Mouse (Mus musculus) liver, adult 2 months (tissue): ENCODE measurements around the gene Sec61a1. TPM values are rescaled to one million over a fixed set of nuclear protein-coding genes. Genes with fewer than 3 reads are reported as not detected.

Source experiments
- DNase-seq: peaks from one replicate; pipeline ENCODE4 v3.0.0-alpha.2; 2011; ENCODE audit warnings: low read depth, low spot score; ENCODE audit errors: extremely low read depth
- H3K27ac ChIP-seq: fragments of 200-500 bp; replicated peaks from 2 replicates; pipeline ENCODE4 v1.5.1; 2012; ENCODE audit warnings: low read depth, mild to moderate bottlenecking, control low read depth, inconsistent platforms, low read length; ENCODE audit not compliant: insufficient read depth
- H3K27me3 ChIP-seq: fragments of 200-500 bp; 2 replicates; pipeline ENCODE4 v1.6.1; 2012; ENCODE audit warnings: mild to moderate bottlenecking, moderate library complexity, low read length, inconsistent platforms; ENCODE audit not compliant: control insufficient read depth, insufficient read depth
- H3K36me3 ChIP-seq: fragments of 200-500 bp; 2 replicates; pipeline ENCODE4 v1.6.1; 2012; ENCODE audit warnings: low read length, inconsistent platforms; ENCODE audit not compliant: control insufficient read depth, insufficient read depth
- H3K4me1 ChIP-seq: fragments of 200-500 bp; 2 replicates; pipeline ENCODE4 v1.6.1; 2011; ENCODE audit warnings: low read length; ENCODE audit not compliant: control insufficient read depth, insufficient read depth
- H3K4me3 ChIP-seq: fragments of 200-500 bp; 2 replicates; pipeline ENCODE4 v1.5.1; 2011; ENCODE audit warnings: low read depth, mild to moderate bottlenecking, control low read depth, low read length, moderate library complexity; ENCODE audit not compliant: insufficient read depth
- H3K79me2 ChIP-seq: fragments of 200-500 bp; 2 replicates; pipeline ENCODE4 v1.6.1; 2012; ENCODE audit warnings: inconsistent platforms, mild to moderate bottlenecking, low read length, moderate library complexity; ENCODE audit not compliant: control insufficient read depth, insufficient read depth
- H3K9ac ChIP-seq: fragments of 200-500 bp; 2 replicates; pipeline ENCODE4 v1.6.1; 2012; ENCODE audit warnings: low read depth, mild to moderate bottlenecking, control low read depth, inconsistent platforms, low read length
- CTCF ChIP-seq: fragments of 200-500 bp; IDR thresholded peaks from 2 replicates; pipeline ENCODE4 v1.5.1; 2011; ENCODE audit warnings: low read depth, low read length, control low read depth
- POLR2A ChIP-seq: fragments of 200-500 bp; IDR thresholded peaks from 2 replicates; pipeline ENCODE4 v1.6.1; 2011; ENCODE audit warnings: low read length, control low read depth; ENCODE audit not compliant: insufficient read depth; ENCODE audit errors: extremely low read depth
- WGBS: fragments of 180-500 bp; shearing (Covaris S2); methylation state at CpG from one replicate; pipeline ENCODE4 v1.1.7; 2018; 5-methylcytosine and 5-hydroxymethylcytosine counted together
- polyA plus RNA-seq: library from polyadenylated mRNA; depleted of rRNA; stranded (reverse); fragments of >200 nt; gene quantifications from 2 replicates; pipeline ENCODE4 v1.2.3, GENCODE M21; 2012
- total RNA-seq: library from RNA; depleted of rRNA; stranded (reverse); fragments of >200 nt; gene quantifications from 2 replicates; pipeline ENCODE4 v1.2.3, GENCODE M21; 2014

Sec61a1 gene
- total and polyA plus RNA-seq, 2 experiments: 145 to 340 TPM

GRCm38 (mm10) chr6:88486893-88487292 lies 31.8 kb downstream of the Sec61a1 start:
- no peak for DNase-seq
- Histone ChIP-seq H3K9ac (no peak overlapping the region), H3K27ac (no peak overlapping the region), H3K27me3 (no peaks in the 10 kb centered on the region), H3K36me3 (peaks cover 18% of the 10 kb centered on the region), H3K79me2 (no peaks in the 10 kb centered on the region), H3K4me1 (peaks cover 5% of the 10 kb centered on the region; the same call in 1 of the 2 replicates), H3K4me3 (no peak overlapping the region)
- 77% methylated on average over 8 of the region's 8 CpGs for WGBS
- TF ChIP-seq CTCF (peak; percentile 44), POLR2A (no peak)

- TF ChIP-seq CTCF (no peak), POLR2A (no peak)
- DNase-seq: peak; percentile 55
- WGBS: 35% methylated on average over 6 of the region's 6 CpGs
- Histone ChIP-seq H3K4me1 (peaks cover 5% of the 10 kb centered on the region; the same call in 1 of the 2 replicates), H3K27me3 (no peaks in the 10 kb centered on the region), H3K79me2 (no peaks in the 10 kb centered on the region), H3K9ac (no peak overlapping the region), H3K4me3 (no peak overlapping the region), H3K27ac (no peak overlapping the region), H3K36me3 (peaks cover 19% of the 10 kb centered on the region)
These were observed 33.3 kb downstream of the Sec61a1 start for GRCm38 (mm10) chr6:88485378-88485777.

- DNase-seq: no peak
- H3K27ac ChIP-seq: no peak overlapping the region
- H3K4me3 ChIP-seq: no peak overlapping the region
- H3K4me1 ChIP-seq: peaks cover 5% of the 10 kb centered on the region; the same call in 1 of the 2 replicates
- TF ChIP-seq CTCF: no peak
- no peak for TF ChIP-seq POLR2A
- H3K79me2 ChIP-seq: no peaks in the 10 kb centered on the region
- H3K27me3 ChIP-seq: no peaks in the 10 kb centered on the region
- no peak overlapping the region for H3K9ac ChIP-seq
- peaks cover 26% of the 10 kb centered on the region for H3K36me3 ChIP-seq
These were observed 34.8 kb downstream of the Sec61a1 start for GRCm38 (mm10) chr6:88483913-88484312.

GRCm38 (mm10) chr6:88483111-88483510 lies 35.6 kb downstream of the Sec61a1 start:
- Histone ChIP-seq H3K9ac (no peak overlapping the region), H3K27ac (no peak overlapping the region), H3K27me3 (no peaks in the 10 kb centered on the region), H3K4me1 (peaks cover 5% of the 10 kb centered on the region; the same call in 1 of the 2 replicates), H3K36me3 (peaks cover 33% of the 10 kb centered on the region), H3K4me3 (no peak overlapping the region), H3K79me2 (no peaks in the 10 kb centered on the region)
- TF ChIP-seq POLR2A: no peak
- TF ChIP-seq CTCF: no peak
- WGBS: 73% methylated on average over 7 of the region's 7 CpGs
- DNase-seq: no peak

- Histone ChIP-seq H3K4me3 (no peak overlapping the region), H3K27me3 (no peaks in the 10 kb centered on the region), H3K9ac (no peak overlapping the region), H3K27ac (no peak overlapping the region), H3K36me3 (peaks cover 30% of the 10 kb centered on the region; the same call in 1 of the 2 replicates), H3K79me2 (no peaks in the 10 kb centered on the region), H3K4me1 (peaks cover 5% of the 10 kb centered on the region; the same call in 1 of the 2 replicates)
- no peak for DNase-seq
- WGBS: 73% methylated on average over 6 of the region's 6 CpGs
- TF ChIP-seq POLR2A: no peak
These were observed 38.3 kb downstream of the Sec61a1 start for GRCm38 (mm10) chr6:88480421-88480820.

- Histone ChIP-seq H3K9ac (no peak overlapping the region), H3K4me1 (peaks cover 2% of the 10 kb centered on the region), H3K27ac (no peak overlapping the region), H3K27me3 (no peaks in the 10 kb centered on the region), H3K79me2 (0 out of 2 replicates have a peak, but pooled peaks cover 6% of the 10 kb centered on the region), H3K36me3 (peaks cover 10% of the 10 kb centered on the region; the same call in 1 of the 2 replicates), H3K4me3 (no peak overlapping the region)
- WGBS: 77% methylated on average over 6 of the region's 6 CpGs
- TF ChIP-seq POLR2A (no peak), CTCF (no peak)
- no peak for DNase-seq
These were observed 48.8 kb downstream of the Sec61a1 start for GRCm38 (mm10) chr6:88469878-88470277.
